Mouse (Mus musculus) adrenal gland (tissue): Measurements from ENCODE around the gene Ctxn2.

Source experiments
- intact Hi-C: fragments of 180-260 bp; cut with DNase I; formaldehyde crosslinking; loops from one replicate; pipeline ENCODE4 v1.15.1; 2025

Gene Ctxn2

DNA sequence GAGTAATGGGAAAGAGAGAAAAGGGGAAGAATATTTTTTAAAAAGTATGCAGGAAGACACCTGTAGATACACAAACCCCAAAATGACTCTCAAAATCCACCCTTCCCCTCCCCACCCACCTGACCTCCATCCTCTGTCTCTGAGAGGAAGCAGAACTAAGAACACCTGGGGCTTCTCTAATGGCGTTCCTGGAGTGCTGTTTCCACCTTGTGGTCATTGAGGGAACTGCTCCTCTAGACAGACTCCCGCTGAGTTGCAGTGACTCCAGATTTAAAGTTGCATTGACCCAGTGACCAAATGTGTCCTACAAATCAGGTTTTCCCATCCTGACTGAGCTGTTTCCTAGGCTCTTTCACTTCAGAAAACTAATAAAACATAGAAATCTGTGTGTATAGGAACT is 52.7 kb downstream of the Ctxn2 start:
- intact Hi-C loops, result loop anchor here (2.0 kb wide), 1 partner anchor 1088 kb away; no protein-coding TSS in a partner anchor

DNA sequence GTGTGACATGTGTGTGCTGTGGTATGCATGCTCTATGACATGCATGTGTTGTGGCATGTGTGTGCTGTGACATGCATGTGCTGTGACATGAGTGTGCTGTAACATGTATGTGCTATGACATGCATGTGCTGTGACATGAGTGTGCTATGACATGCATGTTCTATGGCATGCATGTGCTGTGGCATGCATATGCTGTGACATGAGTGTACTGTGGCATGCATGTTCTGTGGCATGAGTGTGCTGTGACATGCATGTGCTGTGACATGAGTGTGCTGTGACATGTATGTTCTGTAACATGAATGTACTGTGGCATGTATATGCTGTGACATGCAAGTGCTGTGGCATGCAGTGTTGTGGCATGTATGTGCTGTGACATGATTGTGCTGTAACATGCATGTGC is 56.4 kb downstream of the Ctxn2 start:
- intact Hi-C loops, result loop anchor here (5.0 kb wide), 1 partner anchor 136 kb away; no protein-coding TSS in a partner anchor

DNA sequence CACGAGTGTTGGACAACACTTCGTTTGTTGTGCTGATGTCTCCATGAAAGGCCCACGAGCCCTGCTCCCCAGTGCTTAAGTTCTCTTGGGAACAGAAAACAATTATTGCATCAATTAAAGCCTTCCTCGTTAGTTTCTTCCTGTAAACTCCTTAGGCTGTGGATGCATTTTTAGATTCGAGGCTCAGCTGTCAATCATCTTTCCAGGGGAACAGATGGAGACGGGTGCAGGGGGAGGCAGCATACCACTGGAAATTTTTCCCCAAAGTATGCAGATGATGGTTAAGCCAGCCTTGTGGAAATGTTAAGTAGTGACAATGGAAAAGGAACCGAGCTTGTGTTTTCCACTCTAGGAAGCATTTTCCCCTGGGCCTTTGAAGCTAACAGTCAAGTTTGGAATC is 60.3 kb downstream of the Ctxn2 start:
- intact Hi-C loops, result no loop called here
